Mouse (Mus musculus) bone marrow, adult 2 months (tissue): ENCODE data around the gene Itgb3bp.

Experiments
- CTCF ChIP-seq: fragments of 200-500 bp; IDR thresholded peaks from 2 replicates; pipeline ENCODE4 v1.5.1; 2011; ENCODE audit warnings: low read length, control low read depth; ENCODE audit not compliant: control insufficient read depth, insufficient read depth
- POLR2A ChIP-seq: fragments of 200-500 bp; IDR thresholded peaks from 2 replicates; pipeline ENCODE4 v1.6.1; 2011; ENCODE audit warnings: low read depth, mild to moderate bottlenecking, control low read depth, low read length, borderline replicate concordance; ENCODE audit not compliant: control insufficient read depth

DNA sequence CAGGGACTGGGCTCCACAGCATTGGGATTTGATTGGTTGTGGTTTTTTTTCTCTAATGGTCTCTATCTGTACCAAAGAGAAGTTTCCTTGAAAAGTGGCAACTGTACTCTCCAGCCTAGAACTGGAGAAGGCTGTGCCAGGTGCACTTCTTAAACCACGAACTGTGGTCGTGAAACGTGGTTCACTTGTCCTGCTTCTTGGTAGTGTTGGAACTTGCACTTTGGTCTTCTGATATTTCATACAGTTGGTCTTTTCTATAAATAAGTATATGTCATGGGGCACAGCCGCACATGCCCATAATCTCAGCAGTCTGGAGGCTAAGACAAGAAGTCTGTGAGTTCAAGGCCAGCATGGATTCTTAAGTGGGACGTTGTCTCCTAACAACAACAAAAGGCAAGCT is 6.7 kb upstream of the Itgb3bp start:
- TF ChIP-seq CTCF (no peak), POLR2A (no peak)
